Mouse (Mus musculus): ENCODE data around the gene Fli1. TPM values are rescaled to one million over a fixed set of nuclear protein-coding genes. Genes with fewer than 3 reads are reported as not detected.

The Fli1 gene
- 9.4 and 14.1 TPM in 2 replicates for polyA plus RNA-seq (2015; fragmentation: Nextera tagmentation; extraction: Ambion mirVana)

DNA sequence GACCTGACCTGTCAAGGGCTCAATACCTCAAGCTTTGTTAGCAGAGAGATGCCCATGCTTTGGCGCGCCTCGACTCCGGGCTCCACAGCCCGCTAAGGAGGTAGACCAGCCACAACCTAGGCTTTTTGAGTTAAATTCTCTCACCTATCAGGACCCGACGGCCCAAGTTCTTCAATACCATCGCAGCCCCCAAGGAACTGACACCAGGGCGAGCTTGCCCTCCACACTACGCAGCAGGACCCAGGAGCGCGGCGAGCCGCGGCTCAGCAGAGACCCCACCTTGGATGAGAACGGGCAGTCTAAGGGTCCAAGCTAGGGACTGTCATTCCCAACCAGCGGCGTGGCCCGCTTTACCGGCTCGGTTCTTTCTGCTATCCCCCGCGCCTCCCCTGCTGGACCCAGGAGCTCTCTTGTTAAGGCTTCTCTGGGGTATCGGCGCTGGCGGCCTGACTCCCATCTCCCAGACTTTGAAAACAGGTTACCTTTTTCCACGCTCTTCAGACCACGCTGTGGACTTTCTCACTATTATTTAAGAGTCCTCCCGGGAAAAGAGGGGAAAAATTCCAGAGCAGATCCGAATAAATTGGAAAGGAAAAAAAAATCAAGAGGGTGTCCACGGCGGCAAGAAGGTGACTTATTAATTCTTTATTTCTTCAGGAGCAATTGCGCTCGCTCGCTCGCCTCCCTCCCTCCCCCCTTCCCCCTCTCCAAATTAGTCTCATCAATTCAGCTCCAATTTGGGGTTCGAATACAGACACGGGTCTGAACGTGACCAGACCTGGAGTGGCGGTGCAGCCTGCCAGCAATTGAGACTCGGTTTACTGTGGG lies at the start of gene Fli1:
Gene Fli1, minus strand, starts transcription at position 650 of the 828 bp plus-strand sequence.

Other genes with a start within 250 kb of the Fli1 start
- 0.08 and 0.17 TPM in 2 replicates for gene Kcnj5, start 198.5 kb downstream of the Fli1 start, polyA plus RNA-seq (2015; fragmentation: Nextera tagmentation; extraction: Ambion mirVana)
- gene Kcnj1, start 170.4 kb downstream of the Fli1 start, polyA plus RNA-seq (2015; fragmentation: Nextera tagmentation; extraction: Ambion mirVana) = 0.10 and 0.16 TPM in 2 replicates
- 14.6 and 22.2 TPM in 2 replicates for gene Ets1, start 93.4 kb upstream of the Fli1 start, polyA plus RNA-seq (2015; fragmentation: Nextera tagmentation; extraction: Ambion mirVana)